Mouse (Mus musculus) neural tube, embryonic 15.5 days (tissue): ENCODE results near the gene Galnt10. TPM values are rescaled to one million over a fixed set of nuclear protein-coding genes. Genes with fewer than 3 reads are reported as not detected.

Experiments
- ATAC-seq: fragments of 200-750 bp; cut with Nextera tagmentation; 2 replicates; pipeline ENCODE4 v1.8.0; 2017; ENCODE audit warnings: mild to moderate bottlenecking, moderate TSS enrichment, moderate library complexity; ENCODE audit not compliant: low FRiP score
- H3K27ac ChIP-seq: fragments of 300-500 bp; sonication (generic); replicated peaks from 2 replicates; pipeline ENCODE4 v1.5.1; 2015; ENCODE audit warnings: mild to moderate bottlenecking, inconsistent platforms
- H3K27me3 ChIP-seq: fragments of 300-500 bp; sonication (generic); replicated peaks from 2 replicates; pipeline ENCODE4 v1.6.1; 2015; ENCODE audit warnings: inconsistent platforms
- H3K36me3 ChIP-seq: fragments of 300-500 bp; sonication (generic); 2 replicates; pipeline ENCODE4 v1.6.1; 2015; ENCODE audit warnings: inconsistent platforms
- H3K4me1 ChIP-seq: fragments of 300-500 bp; sonication (generic); 2 replicates; pipeline ENCODE4 v1.6.1; 2015; ENCODE audit warnings: inconsistent platforms
- H3K4me2 ChIP-seq: fragments of 300-500 bp; sonication (generic); 2 replicates; pipeline ENCODE4 v1.6.1; 2015; ENCODE audit warnings: inconsistent platforms, mild to moderate bottlenecking, moderate library complexity
- H3K4me3 ChIP-seq: fragments of 300-500 bp; sonication (generic); replicated peaks from 2 replicates; pipeline ENCODE4 v1.5.1; 2015; ENCODE audit warnings: mild to moderate bottlenecking, inconsistent platforms
- H3K9ac ChIP-seq: fragments of 300-500 bp; sonication (generic); replicated peaks from 2 replicates; pipeline ENCODE4 v1.6.1; 2015; ENCODE audit warnings: mild to moderate bottlenecking, inconsistent platforms
- H3K9me3 ChIP-seq: fragments of 300-500 bp; sonication (generic); replicated peaks from 2 replicates; pipeline ENCODE4 v1.6.1; 2016; ENCODE audit warnings: inconsistent platforms
- WGBS: fragments of 180-500 bp; shearing (Covaris S2); methylation state at CpG from one replicate; pipeline ENCODE4 v1.1.7; 2015; ENCODE audit warnings: mixed read lengths; 5-methylcytosine and 5-hydroxymethylcytosine counted together
- polyA plus RNA-seq: library from polyadenylated mRNA; unstranded; fragments of >200 nt; fragmentation: Nextera tagmentation; extraction: Ambion mirVana; gene quantifications from 2 replicates; pipeline ENCODE4 v1.2.1, GENCODE M21; 2015

Gene Galnt10
- polyA plus RNA-seq, 1 experiment from 2014 or later: 11.7 TPM

DNA sequence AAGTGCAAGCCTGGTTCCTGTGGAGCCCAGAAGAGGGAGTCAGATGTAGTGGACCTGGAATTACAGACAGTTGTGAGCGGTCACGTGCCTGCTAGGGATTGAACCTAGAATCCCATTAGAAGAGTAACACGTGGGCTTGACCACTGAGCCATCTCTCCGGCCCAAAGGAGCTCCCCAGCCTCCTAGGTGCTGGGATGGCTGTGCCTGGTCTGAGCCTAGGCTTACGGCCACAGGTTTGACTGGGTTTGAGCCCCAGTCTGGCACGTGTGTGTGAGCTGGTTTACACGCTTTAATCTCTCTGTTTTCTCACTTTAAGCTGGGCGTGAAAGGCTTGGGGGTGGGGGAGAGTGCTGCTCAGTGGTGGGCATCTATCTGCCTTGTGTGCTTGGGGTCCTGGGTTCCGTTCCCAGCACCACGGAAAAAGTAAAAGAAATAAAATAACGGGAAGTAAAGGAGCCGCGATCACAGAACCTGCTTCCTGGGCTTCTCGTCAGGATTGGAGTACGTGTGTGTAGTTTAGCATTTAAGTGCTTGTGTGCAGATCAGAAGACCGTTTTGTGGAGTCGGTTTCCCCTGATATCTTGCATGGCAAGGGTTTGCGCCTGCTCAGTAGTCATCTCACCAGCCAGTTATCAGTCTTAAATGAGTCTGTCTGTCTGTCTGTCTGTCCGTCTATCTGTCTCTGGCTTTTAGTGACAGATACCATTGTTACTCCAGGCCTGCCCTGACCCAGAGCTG lies 16.4 kb downstream of the Galnt10 start:
- no peaks in the 10 kb centered on the region for H3K36me3 ChIP-seq
- 93% methylated on average over 19 of the region's 19 CpGs for WGBS

DNA sequence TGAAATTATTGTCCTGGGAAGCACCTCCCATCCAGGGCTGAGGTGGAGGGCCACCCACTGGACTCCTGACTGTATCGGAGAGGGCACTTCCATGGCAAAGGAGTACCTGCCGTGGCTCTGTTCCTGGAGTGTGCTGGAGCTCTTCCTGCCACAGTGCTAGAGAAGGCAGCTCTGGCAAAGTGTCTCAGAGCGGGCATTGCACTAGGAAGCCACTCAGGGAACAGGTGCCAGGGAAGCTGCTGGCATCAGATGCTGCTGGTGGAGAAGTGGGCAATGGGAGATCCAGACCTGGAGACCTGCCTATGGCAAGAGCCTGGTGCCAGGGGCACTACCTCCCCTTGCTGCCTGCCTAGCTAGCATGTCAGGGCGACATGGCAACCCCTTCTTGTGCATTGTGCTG lies 17.0 kb downstream of the Galnt10 start:
- H3K27me3 ChIP-seq: no peaks in the 10 kb centered on the region
- no peak overlapping the region for H3K9ac ChIP-seq
- ATAC-seq: no peak
- no peaks in the 10 kb centered on the region for H3K36me3 ChIP-seq
- WGBS: 82% methylated on average over 4 of the region's 4 CpGs
- H3K9me3 ChIP-seq: no peaks in the 10 kb centered on the region
- no peak overlapping the region for H3K4me3 ChIP-seq
- H3K4me1 ChIP-seq: 0 out of 2 replicates have a peak, but pooled peaks cover 11% of the 10 kb centered on the region
- H3K4me2 ChIP-seq: no peak overlapping the region
- no peak overlapping the region for H3K27ac ChIP-seq

More for the DNA sequence above, 16.4 kb downstream of the Galnt10 start:
- Histone ChIP-seq H3K27me3 (no peaks in the 10 kb centered on the region), H3K4me1 (peaks cover 16% of the 10 kb centered on the region), H3K4me2 (no peak overlapping the region), H3K9me3 (no peaks in the 10 kb centered on the region), H3K4me3 (no peak overlapping the region), H3K27ac (no peak overlapping the region), H3K9ac (no peak overlapping the region)
- ATAC-seq: no peak

DNA sequence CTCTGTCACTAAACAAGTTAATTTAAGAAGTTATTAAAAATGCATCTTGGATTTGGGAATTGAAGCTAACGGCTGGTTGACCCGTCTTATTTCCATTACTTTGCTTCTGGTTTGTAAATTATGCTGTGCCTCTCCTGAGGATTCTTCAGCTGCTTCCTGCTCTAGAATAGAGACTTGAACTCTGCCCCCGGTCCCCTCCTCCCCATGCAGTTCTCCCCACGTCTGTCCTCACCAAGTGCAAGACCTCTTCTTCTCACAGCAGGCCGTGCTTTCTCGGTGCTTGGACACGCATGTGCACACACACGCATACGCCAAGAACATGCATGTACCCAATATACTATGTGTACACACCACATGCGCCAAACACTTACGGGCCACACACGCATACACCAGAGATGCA lies 18.0 kb downstream of the Galnt10 start:
- no peak overlapping the region for H3K9ac ChIP-seq
- H3K4me2 ChIP-seq: no peak overlapping the region
- H3K27me3 ChIP-seq: no peaks in the 10 kb centered on the region
- H3K27ac ChIP-seq: no peak overlapping the region
- H3K4me1 ChIP-seq: 0 out of 2 replicates have a peak, but pooled peaks cover 11% of the 10 kb centered on the region
- 73% methylated on average over 12 of the region's 12 CpGs for WGBS
- ATAC-seq: no peak
- no peak overlapping the region for H3K4me3 ChIP-seq
- no peaks in the 10 kb centered on the region for H3K36me3 ChIP-seq
- no peaks in the 10 kb centered on the region for H3K9me3 ChIP-seq

DNA sequence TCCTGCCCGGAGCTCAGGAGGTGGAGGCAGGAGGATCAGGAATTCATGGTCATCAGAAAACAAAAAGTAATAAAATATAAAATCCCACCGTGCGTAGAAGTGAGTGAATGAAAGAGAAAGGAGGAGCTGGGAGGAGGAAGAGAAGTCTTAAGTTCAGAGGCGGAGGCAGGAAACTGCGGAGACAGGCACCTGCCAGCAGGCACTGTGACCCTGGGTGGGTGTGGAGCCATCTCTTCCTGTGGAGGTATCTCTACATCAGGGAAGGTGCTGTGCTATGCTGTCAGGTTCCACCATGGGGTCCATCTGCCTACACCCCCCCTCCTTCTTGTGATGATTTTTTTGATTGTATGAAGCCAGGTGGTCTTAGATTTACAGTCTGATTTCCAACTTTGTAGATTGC lies 19.5 kb downstream of the Galnt10 start:
- 0 out of 2 replicates have a peak, but pooled peaks cover 11% of the 10 kb centered on the region for H3K4me1 ChIP-seq
- ATAC-seq: no peak
- WGBS: 86% methylated on average over 5 of the region's 5 CpGs
- H3K4me3 ChIP-seq: no peak overlapping the region
- H3K9ac ChIP-seq: no peak overlapping the region
- no peak overlapping the region for H3K4me2 ChIP-seq
- H3K9me3 ChIP-seq: no peaks in the 10 kb centered on the region
- H3K27ac ChIP-seq: no peak overlapping the region
- no peaks in the 10 kb centered on the region for H3K27me3 ChIP-seq
- H3K36me3 ChIP-seq: no peaks in the 10 kb centered on the region

DNA sequence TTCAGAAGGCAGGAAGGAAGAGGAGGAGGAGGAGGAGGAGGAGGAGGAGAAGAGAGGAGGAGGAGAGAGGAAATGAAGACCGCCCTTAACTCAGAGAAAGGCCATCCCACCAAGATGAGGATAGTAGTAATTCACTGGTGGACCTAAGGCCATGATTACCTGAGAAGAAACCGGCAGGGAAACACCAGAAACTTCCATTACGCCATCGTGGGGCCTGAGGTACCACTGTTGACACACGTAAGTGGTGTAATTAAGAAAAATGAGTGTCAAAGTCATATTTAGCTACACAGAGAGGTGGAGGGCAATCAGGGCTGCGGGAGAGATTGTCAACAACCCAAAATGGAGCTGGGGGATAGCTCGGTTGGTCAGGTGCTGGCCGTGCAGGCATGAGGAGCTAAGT lies 23.0 kb downstream of the Galnt10 start:
- no peaks in the 10 kb centered on the region for H3K36me3 ChIP-seq
- H3K9me3 ChIP-seq: no peaks in the 10 kb centered on the region
- H3K4me2 ChIP-seq: no peak overlapping the region
- H3K9ac ChIP-seq: no peak overlapping the region
- ATAC-seq: no peak
- H3K4me1 ChIP-seq: 0 out of 2 replicates have a peak, but pooled peaks cover 2% of the 10 kb centered on the region
- H3K4me3 ChIP-seq: no peak overlapping the region
- WGBS: 95% methylated on average over 8 of the region's 8 CpGs
- H3K27ac ChIP-seq: no peak overlapping the region
- no peaks in the 10 kb centered on the region for H3K27me3 ChIP-seq

DNA sequence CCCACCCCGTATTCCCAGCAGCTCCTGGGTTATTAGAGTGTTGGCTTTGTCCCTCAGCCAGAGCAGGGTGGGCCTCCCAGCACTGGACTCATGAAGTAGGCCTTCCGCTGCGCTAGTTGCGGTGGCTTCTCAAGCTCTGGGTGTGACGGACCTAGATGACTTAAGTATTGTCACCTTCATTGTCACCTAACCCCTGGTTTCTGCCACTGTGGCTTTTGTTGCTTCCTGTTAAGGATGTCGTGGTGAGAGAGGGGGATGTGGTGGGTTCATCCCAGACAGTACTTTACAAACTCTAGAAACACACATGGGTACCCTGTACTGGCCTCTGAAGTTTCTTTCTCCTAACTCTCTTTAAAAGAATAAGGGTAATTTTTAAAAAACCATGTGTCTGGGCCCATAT lies 24.3 kb downstream of the Galnt10 start:
- no peak for ATAC-seq
- WGBS: 68% methylated on average over 6 of the region's 6 CpGs

DNA sequence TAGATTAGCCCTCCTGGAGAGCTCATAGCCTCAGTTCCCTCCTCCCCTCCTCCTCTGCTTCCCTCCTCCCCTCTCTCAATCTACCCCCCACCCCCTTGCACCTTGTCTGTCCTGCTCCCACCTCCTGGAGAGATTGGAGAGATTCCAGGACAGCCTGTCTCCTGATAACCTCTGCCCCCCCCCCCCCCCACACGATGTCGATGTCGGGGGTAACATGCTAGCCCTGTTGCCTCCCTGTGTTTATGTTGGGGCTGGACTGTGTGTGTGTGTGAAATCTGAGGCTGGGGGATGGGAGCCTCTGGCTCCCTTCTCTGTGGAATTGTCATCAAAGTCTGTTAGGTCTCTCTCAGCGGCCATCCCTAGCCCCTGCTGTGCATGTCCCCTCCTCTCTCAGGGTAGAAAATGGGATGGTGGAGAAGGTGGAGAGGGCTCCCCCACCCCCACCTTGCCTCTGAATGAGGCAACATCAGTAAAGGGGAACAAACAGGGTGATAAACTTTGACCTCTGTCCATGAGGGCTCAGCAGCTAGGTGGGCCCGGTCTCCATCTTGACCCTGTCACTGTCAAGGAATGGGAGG lies 26.0 kb downstream of the Galnt10 start:
- Histone ChIP-seq H3K36me3 (no peaks in the 10 kb centered on the region), H3K27me3 (no peaks in the 10 kb centered on the region), H3K9me3 (no peaks in the 10 kb centered on the region), H3K4me2 (no peak overlapping the region), H3K27ac (no peak overlapping the region), H3K4me1 (0 out of 2 replicates have a peak, but pooled peaks cover 3% of the 10 kb centered on the region), H3K4me3 (no peak overlapping the region), H3K9ac (no peak overlapping the region)
- WGBS: 10% methylated on average over 5 of the region's 5 CpGs
- no peak for ATAC-seq

More for the DNA sequence above, 24.3 kb downstream of the Galnt10 start:
- Histone ChIP-seq H3K9me3 (no peaks in the 10 kb centered on the region), H3K4me1 (0 out of 2 replicates have a peak, but pooled peaks cover 1% of the 10 kb centered on the region), H3K9ac (no peak overlapping the region), H3K4me2 (no peak overlapping the region), H3K27me3 (no peaks in the 10 kb centered on the region), H3K4me3 (no peak overlapping the region), H3K27ac (no peak overlapping the region), H3K36me3 (no peaks in the 10 kb centered on the region)

DNA sequence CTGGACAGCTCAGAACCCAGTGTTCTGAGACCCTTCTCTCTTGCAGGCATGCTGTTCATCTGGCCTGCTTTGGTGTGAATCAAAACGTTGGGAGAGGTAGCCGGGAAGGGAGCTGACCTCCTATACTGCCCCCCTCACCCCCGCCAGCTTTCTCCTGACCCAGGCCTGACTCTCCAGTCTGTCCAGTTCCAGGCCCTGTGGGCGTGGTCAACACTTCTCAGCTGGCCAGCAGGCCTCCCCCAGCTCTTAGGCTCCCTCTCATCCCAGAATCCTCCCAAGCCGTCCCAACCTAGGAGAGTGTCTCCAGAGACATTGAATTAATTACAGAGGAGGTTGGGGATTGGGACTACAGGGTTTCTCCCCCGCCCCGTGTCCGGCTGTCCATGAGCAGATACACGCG lies 26.6 kb downstream of the Galnt10 start:
- H3K4me1 ChIP-seq: 0 out of 2 replicates have a peak, but pooled peaks cover 3% of the 10 kb centered on the region
- H3K4me2 ChIP-seq: no peak overlapping the region
- no peak for ATAC-seq
- no peak overlapping the region for H3K9ac ChIP-seq
- no peaks in the 10 kb centered on the region for H3K27me3 ChIP-seq
- H3K36me3 ChIP-seq: no peaks in the 10 kb centered on the region
- 60% methylated on average over 10 of the region's 10 CpGs for WGBS
- H3K4me3 ChIP-seq: no peak overlapping the region
- no peak overlapping the region for H3K27ac ChIP-seq
- no peaks in the 10 kb centered on the region for H3K9me3 ChIP-seq

DNA sequence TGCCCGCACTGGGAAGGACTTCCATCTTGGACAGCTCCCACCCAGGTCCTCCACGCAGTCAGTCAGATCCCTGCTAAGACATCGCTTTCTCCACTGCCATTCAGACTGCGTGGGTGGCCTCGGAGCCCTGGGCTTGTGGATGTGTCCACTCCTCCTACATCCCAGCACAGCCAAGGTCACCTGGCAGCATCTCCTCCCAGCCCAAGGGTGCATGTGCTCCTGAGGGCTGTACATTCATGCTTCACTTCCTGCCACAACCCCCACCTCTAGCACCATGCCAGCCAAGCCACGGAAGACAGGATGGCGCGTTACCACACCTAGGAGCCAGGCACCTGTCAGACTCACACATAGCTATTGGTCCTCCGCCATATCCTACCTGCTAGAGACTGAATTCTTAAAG lies 27.8 kb downstream of the Galnt10 start:
- Histone ChIP-seq H3K4me2 (no peak overlapping the region), H3K27ac (no peak overlapping the region), H3K4me3 (no peak overlapping the region), H3K9me3 (no peaks in the 10 kb centered on the region), H3K27me3 (no peaks in the 10 kb centered on the region), H3K4me1 (0 out of 2 replicates have a peak, but pooled peaks cover 3% of the 10 kb centered on the region), H3K9ac (no peak overlapping the region), H3K36me3 (no peaks in the 10 kb centered on the region)
- no peak for ATAC-seq
- WGBS: 92% methylated on average over 9 of the region's 9 CpGs

DNA sequence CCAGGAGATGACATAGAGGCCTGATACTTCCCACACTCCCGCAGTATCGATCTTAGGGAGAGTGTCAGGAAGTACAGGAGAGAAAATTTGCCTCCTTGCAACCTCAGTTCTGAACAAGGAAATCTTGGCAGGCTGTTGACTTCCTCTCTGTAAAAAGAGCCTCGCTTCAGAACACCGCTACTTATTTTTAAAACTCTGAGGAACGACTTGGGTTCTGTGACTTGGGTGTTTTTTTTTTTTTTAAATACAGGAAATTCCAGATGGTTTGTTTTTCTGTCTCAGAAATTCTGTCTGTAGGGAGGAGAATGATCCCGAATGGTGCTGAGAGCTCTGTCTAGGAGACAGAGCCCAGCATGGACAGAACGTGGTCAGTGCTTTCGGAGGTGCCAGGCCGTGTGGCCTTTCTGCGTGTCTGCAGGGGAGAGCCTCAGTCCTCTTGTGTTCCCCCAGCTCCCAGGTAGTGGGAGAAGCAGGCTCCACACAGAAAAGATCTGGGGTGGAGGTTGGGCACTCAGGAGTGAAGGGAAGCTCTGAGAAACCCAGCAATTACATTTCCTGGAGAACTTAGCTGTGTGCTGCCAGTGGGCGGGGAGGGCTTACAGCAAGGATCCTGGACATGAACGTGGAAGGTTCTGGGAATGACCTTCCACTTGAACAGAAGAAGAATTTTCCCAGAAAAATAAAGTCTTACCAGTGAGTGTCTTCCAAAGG lies 28.9 kb downstream of the Galnt10 start:
- H3K9ac ChIP-seq: no peak overlapping the region
- 0 out of 2 replicates have a peak, but pooled peaks cover 3% of the 10 kb centered on the region for H3K4me1 ChIP-seq
- H3K36me3 ChIP-seq: no peaks in the 10 kb centered on the region
- ATAC-seq: no peak
- no peak overlapping the region for H3K4me2 ChIP-seq
- no peaks in the 10 kb centered on the region for H3K27me3 ChIP-seq
- 82% methylated on average over 12 of the region's 12 CpGs for WGBS
- no peaks in the 10 kb centered on the region for H3K9me3 ChIP-seq
- H3K4me3 ChIP-seq: no peak overlapping the region
- H3K27ac ChIP-seq: peak overlapping the region; percentile 66

DNA sequence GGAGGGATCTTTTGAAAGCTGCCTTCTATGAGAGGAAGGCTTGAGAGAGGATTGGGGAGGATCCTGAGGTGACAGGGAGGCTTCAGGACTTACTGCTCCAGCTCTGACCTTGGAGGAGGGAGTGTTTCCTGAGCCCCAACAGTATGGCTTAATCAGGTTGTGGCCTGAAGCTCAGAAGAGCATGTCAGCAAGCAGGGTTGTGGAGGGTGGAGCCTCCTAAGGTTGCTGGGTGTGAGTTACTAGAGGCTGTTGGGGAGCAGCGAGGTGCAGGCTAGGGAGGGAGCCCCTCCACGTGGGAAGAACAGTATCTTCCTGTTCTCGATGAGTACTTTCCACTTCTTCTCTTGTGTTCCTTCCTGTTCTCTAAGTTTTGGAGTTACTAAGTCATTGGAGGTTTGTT lies 32.0 kb downstream of the Galnt10 start:
- H3K27ac ChIP-seq: no peak overlapping the region
- ATAC-seq: no peak
- no peaks in the 10 kb centered on the region for H3K36me3 ChIP-seq
- no peak overlapping the region for H3K9ac ChIP-seq
- H3K9me3 ChIP-seq: no peaks in the 10 kb centered on the region
- WGBS: 80% methylated on average over 3 of the region's 3 CpGs
- no peak overlapping the region for H3K4me2 ChIP-seq
- peaks cover 12% of the 10 kb centered on the region; the same call in 1 of the 2 replicates for H3K4me1 ChIP-seq
- no peak overlapping the region for H3K4me3 ChIP-seq
- no peaks in the 10 kb centered on the region for H3K27me3 ChIP-seq

DNA sequence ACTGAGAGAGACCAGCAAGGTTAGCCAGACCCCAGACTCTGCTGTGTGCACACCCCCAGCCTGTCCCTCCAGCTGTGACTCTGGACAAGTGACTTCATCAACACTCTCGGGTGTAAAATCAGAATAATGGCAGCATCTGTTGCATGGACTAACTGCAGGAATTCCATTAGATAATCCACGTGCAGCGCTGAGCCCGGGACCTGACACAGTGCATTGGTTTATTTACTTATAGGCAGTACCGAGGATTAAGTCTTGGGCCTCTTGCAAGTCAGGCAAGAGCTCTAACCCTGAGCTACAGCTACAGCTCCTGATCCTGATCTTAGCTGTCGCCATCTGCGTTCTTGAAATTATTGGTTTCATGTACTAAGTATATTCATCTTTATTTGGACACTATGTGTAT lies 37.3 kb downstream of the Galnt10 start:
- no peak overlapping the region for H3K4me2 ChIP-seq
- no peaks in the 10 kb centered on the region for H3K9me3 ChIP-seq
- no peak for ATAC-seq
- no peaks in the 10 kb centered on the region for H3K36me3 ChIP-seq
- 42% methylated on average over 7 of the region's 7 CpGs for WGBS
- H3K4me1 ChIP-seq: peaks cover 48% of the 10 kb centered on the region
- H3K4me3 ChIP-seq: no peak overlapping the region
- no peak overlapping the region for H3K9ac ChIP-seq
- no peaks in the 10 kb centered on the region for H3K27me3 ChIP-seq
- no peak overlapping the region for H3K27ac ChIP-seq
